ENCODE assay signal across 13 mouse cellular contexts in genomic region chr14:32193557-32193956, GRCm38 (mm10). TPM values are rescaled to one million over a fixed set of nuclear protein-coding genes. Genes with fewer than 3 reads are reported as not detected.
"Had no signal": no experiment of that assay in that cellular context is flagged by ENCODE, and none has a peak within 500 bp of the region (broad histone marks: within the 10 kb centered on the region; RNA-seq: fewer than 3 reads in every experiment).

No protein-coding gene starts in this region.

RNA-seq across cellular contexts. Expression of gene Msmb, which starts 51.7 kb away (rescaled TPM):
- total RNA-seq: layer of hippocampus, postnatal 36 days; left cerebral cortex, postnatal 36 days; megakaryocyte-erythroid progenitor cell, adult 5-6 weeks had no signal
- polyA plus RNA-seq: kidney, adult 2 months; kidney, embryonic 15.5 days; limb, embryonic 12.5 days; lung, embryonic 14.5 days; macrophage; midbrain, embryonic 12.5 days; midbrain, embryonic 16.5 days; neural tube, embryonic 14.5 days; spleen, adult 2 months; stomach, embryonic 16.5 days had no signal
